Mouse (Mus musculus): ENCODE measurements around the gene Kcnh2.

DNA sequence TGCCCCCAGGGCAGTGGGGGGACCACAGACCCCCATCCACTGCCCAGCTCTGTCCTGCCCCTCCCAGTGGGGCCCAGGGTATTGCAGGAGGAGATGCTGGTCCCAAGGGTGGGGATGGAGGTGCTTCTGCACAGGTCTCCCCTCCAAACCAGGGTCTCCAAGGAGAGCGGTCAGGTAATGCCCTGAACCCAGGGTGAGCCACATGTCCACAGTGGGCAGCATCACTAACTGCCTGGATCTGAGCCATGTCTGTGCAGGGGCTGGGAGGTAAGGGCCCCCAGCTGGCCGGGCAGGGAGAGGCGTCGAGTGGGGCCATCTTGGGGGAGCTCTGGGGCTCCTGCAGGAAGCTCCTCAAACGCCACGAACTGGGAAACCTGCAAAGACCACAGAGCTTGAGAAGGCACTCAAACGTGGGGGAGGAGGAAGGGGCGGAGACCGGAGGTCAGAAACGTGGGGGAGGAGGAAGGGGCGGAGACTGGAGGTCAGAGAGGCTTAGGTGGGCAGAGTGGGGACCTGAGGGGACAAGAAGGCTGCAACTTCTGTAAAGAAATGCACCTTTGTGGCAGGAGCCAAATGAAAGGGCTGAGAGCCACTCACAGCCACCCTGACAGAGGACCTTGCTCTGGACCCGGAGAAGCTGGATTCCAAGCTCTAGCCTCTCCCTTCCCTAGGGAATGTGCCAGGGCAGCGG lies 31.5 kb downstream of the Kcnh2 start:
- TF ChIP-seq POLR2A (IDR thresholded peaks at IDR 0.05; ENCODE audit: low read depth, low read length) (no peak), CTCF (IDR thresholded peaks at IDR 0.05; ENCODE audit: extremely low read depth, insufficient read length, insufficient replicate concordance, low read depth, low read length) (no peak)

Measured in small intestine, adult 2 months (tissue).